Mouse (Mus musculus): ENCODE measurements around the gene Akirin1.

DNA sequence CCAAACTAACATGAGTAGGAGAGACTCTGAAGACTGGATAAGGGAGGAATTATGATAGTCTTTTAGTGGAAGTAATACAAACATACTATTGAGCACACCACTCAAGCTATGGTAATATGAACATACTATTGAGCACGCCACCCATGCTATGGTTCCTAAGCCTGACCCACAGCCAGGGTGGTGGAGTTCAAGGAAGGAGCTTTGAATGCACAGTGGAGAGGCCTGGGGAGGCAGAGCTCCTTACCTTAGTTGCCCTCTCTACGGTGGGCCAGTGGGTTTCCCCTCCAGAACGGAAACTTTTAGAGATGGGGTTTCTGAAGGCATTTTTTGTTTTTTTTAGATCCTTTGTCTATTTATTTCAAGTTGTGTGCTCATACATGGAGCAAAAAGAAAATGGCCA lies 47.3 kb upstream of the Akirin1 start:
- no peak for TF ChIP-seq POLR2A (IDR thresholded peaks at IDR 0.05; ENCODE audit: low read depth, low read length)
- no peak for TF ChIP-seq MXI1 (IDR thresholded peaks at IDR 0.05; ENCODE audit: low read depth, low read length)
- TF ChIP-seq E2F4 (IDR thresholded peaks at IDR 0.05; ENCODE audit: insufficient replicate concordance, low read depth, low read length), result no peak

Measured in CH12.LX (cell line).